Mouse (Mus musculus) thymus, adult 2 months (tissue): ENCODE results near the gene Hoxa1. TPM values are rescaled to one million over a fixed set of nuclear protein-coding genes. Genes with fewer than 3 reads are reported as not detected.

Experiments
- DNase-seq: peaks from one replicate; pipeline ENCODE4 v3.0.0; 2021
- H3K27ac ChIP-seq: fragments of 200-500 bp; 2 replicates; pipeline ENCODE4 v1.5.1; 2012; ENCODE audit warnings: low read length, control low read depth; ENCODE audit not compliant: control insufficient read depth, insufficient read depth
- H3K27me3 ChIP-seq: fragments of 200-500 bp; 2 replicates; pipeline ENCODE4 v1.6.1; 2012; ENCODE audit warnings: mild to moderate bottlenecking, low read length, moderate library complexity, mixed read lengths; ENCODE audit not compliant: control insufficient read depth, insufficient read depth
- H3K36me3 ChIP-seq: fragments of 200-500 bp; 2 replicates; pipeline ENCODE4 v1.6.1; 2012; ENCODE audit warnings: mild to moderate bottlenecking, low read length, moderate library complexity; ENCODE audit not compliant: control insufficient read depth, insufficient read depth
- H3K4me1 ChIP-seq: fragments of 200-500 bp; replicated peaks from 2 replicates; pipeline ENCODE4 v1.6.1; 2012; ENCODE audit warnings: low read length; ENCODE audit not compliant: control insufficient read depth, insufficient read depth
- H3K4me3 ChIP-seq: fragments of 200-500 bp; 2 replicates; pipeline ENCODE4 v1.5.1; 2012; ENCODE audit warnings: mild to moderate bottlenecking, low read length, control low read depth, moderate library complexity; ENCODE audit not compliant: control insufficient read depth, insufficient read depth
- CTCF ChIP-seq: fragments of 200-500 bp; IDR thresholded peaks from 2 replicates; pipeline ENCODE4 v1.5.1; 2012; ENCODE audit warnings: mild to moderate bottlenecking, control low read depth, low read length, moderate library complexity, borderline replicate concordance; ENCODE audit not compliant: control insufficient read depth, poor library complexity, insufficient read depth; ENCODE audit errors: extremely low read depth
- POLR2A ChIP-seq: fragments of 200-500 bp; IDR thresholded peaks from 2 replicates; pipeline ENCODE4 v1.6.1; 2012; ENCODE audit warnings: mild to moderate bottlenecking, low read length, control low read depth, moderate library complexity; ENCODE audit not compliant: control insufficient read depth, poor library complexity, insufficient read depth; ENCODE audit errors: extremely low read depth
- WGBS: fragments of 180-500 bp; shearing (Covaris S2); methylation state at CpG from one replicate; pipeline ENCODE4 v1.1.7; 2018; 5-methylcytosine and 5-hydroxymethylcytosine counted together
- polyA plus RNA-seq: library from polyadenylated mRNA; depleted of rRNA; stranded (reverse); fragments of >200 nt; gene quantifications from 2 replicates; pipeline ENCODE4 v1.2.3, GENCODE M21; 2012

The Hoxa1 gene
- polyA plus RNA-seq, 1 experiment = 0.63 TPM

- Histone ChIP-seq H3K27me3 (no peaks in the 10 kb centered on the region), H3K4me1 (no peaks in the 10 kb centered on the region), H3K4me3 (no peak overlapping the region), H3K36me3 (no peaks in the 10 kb centered on the region), H3K27ac (no peak overlapping the region)
- TF ChIP-seq POLR2A = no peak
- TF ChIP-seq CTCF = no peak
- no peak for DNase-seq
- WGBS = 87% methylated on average over 10 of the region's 10 CpGs
Observed at GRCm38 (mm10) chr6:52138576-52138975, 19.5 kb downstream of the Hoxa1 start.

DNA sequence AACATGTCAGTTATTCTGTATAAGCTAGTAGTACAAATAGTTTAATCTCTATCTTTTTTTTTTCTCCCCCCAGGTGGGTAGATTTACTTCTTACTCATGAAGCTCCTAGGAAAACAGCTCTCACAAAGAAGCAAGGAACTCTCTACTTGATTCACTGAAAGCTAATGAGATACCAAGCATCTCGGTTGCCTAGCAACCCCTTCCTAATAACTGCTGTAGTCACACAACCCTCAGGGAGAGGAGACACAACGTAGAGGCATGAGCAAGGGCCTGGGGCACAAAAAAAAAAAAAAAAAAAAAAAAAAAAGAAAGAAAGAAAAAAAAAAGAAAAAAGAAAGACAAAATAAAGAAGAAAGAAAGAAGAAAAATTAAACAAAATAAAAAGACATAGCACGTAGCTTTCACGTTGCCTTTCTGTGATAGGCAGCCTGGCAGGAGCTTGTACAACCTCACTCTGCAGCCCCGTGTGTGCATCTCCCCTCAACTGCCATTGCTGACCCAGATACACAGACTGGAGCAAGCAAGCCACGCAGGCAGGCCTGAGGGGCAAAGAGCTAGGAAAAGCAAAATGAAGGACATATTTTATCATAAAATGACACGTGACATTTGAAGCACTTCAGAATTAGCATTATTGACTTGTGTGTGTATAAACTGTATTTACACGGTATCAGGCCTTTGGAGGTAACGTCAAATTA is 20.1 kb downstream of the Hoxa1 start:
- 91% methylated on average over 9 of the region's 9 CpGs for WGBS
- no peaks in the 10 kb centered on the region for H3K4me1 ChIP-seq
- no peak for TF ChIP-seq CTCF
- TF ChIP-seq POLR2A = no peak

DNA sequence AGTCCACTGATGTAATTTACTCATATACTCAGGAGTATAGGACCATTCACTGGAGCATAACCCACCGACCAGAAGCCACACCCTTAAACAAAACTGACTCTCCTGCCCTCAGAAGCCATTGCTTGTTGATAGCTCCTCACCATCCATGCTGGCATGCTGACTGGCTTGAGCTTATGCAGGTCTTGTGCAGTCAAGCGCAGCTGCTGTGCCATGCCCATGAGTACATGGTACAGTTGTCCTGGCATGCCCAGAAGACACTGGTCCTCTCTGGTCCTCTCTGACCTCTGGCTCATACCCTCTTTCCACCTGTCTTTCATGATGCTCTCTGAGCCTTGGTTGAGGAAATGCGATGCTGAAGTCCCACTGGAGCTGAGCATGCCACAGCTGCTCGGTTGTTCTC is 34.4 kb downstream of the Hoxa1 start:
- Histone ChIP-seq H3K36me3 (no peaks in the 10 kb centered on the region), H3K4me1 (no peaks in the 10 kb centered on the region; the same call in 1 of the 2 replicates), H3K27me3 (no peaks in the 10 kb centered on the region), H3K4me3 (no peak overlapping the region), H3K27ac (no peak overlapping the region)
- no peak for DNase-seq
- TF ChIP-seq POLR2A (no peak), CTCF (no peak)
- WGBS = 90% methylated on average over 4 of the region's 4 CpGs

More for the DNA sequence above, 20.1 kb downstream of the Hoxa1 start:
- Histone ChIP-seq H3K4me3 (no peak overlapping the region), H3K27ac (no peak overlapping the region), H3K27me3 (no peaks in the 10 kb centered on the region), H3K36me3 (no peaks in the 10 kb centered on the region)
- DNase-seq = no peak

DNA sequence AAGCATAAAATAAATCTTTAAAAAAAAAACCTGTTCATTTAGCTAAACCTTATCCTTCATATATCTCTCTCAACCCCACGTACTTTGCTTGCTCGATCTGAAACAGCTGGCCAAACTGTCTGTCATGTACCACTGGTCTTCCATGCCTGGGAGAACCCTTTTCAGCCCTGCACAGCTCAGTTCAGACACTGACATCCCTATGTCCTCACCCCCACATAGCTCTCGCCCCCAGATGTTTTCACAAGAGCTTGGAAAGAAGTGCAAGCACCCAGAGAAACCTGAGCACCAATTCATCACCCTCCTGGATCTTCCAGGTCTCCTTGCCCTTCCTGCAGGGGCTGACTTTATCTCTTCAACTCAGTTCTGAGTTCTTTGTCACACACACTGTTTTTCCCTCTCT is 36.9 kb downstream of the Hoxa1 start:
- no peak overlapping the region for H3K4me3 ChIP-seq
- DNase-seq = no peak
- H3K36me3 ChIP-seq = no peaks in the 10 kb centered on the region
- WGBS = 75% methylated on average over 3 of the region's 3 CpGs
- H3K27ac ChIP-seq = no peak overlapping the region
- peaks cover 17% of the 10 kb centered on the region for H3K4me1 ChIP-seq
- TF ChIP-seq POLR2A = no peak
- no peak for TF ChIP-seq CTCF
- no peaks in the 10 kb centered on the region for H3K27me3 ChIP-seq

DNA sequence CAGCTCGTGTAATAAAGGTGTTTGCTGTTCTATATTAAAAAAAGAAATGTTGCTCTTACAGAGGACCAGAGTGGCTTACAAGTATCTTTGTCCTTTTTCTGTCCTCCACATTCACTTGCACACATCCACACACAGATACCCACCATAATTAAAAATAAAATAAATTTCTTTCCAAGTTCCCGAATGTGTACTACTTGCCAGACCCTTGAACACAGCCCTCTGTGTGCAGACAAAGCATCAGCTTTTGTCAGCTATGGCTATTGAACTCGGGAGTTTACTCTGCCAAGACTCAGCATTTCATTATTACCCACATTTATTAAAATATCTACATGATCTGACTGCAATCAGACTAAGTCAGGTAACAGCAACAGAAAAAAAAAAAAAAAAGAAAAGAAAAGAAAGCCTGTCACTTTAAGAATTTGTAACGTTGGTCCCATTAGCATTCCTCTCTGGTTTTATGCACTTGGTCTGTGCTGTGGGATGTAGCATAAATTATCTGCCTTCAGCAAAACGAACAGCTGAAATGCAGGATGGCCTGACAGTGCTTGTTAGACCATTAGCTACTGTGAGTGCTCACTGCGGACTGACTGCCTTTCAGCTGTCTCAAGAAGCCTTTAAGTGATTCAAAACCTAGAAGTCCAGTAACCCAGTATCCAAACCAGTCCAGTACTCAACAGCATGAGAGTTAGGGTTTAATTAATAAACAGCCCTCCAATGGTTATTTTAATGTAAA is 39.0 kb downstream of the Hoxa1 start:
- 67% methylated on average over 6 of the region's 6 CpGs for WGBS
- H3K27ac ChIP-seq = no peak overlapping the region
- H3K27me3 ChIP-seq = no peaks in the 10 kb centered on the region
- H3K36me3 ChIP-seq = no peaks in the 10 kb centered on the region
- H3K4me1 ChIP-seq = peaks cover 32% of the 10 kb centered on the region
- H3K4me3 ChIP-seq = no peak overlapping the region
- no peak for DNase-seq
- TF ChIP-seq CTCF = no peak
- no peak for TF ChIP-seq POLR2A

DNA sequence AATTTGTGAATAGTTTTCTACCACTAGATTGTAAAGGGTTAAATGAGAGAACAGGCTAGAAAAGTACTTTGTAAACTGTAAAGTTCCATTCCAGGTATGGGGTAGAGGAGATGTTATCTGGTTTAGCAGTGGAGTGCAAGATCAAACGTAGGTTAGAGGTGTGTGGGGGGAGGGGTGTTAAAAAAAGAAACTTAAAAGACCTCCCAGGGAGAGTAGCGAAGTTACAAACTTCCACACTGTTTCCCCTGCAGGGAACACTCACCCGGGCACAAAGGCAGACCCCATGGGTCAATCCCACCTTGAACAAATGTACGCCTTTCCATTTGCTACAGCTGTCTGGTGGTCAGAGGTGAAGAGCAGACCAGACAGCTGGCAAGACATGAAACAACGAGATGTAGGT is 42.2 kb downstream of the Hoxa1 start:
- no peak for TF ChIP-seq POLR2A
- TF ChIP-seq CTCF = no peak
- WGBS = 12% methylated on average over 5 of the region's 5 CpGs
- H3K4me1 ChIP-seq = peaks cover 35% of the 10 kb centered on the region
- peak overlapping the region; percentile 93 for H3K27ac ChIP-seq
- H3K27me3 ChIP-seq = no peaks in the 10 kb centered on the region
- H3K4me3 ChIP-seq = no peak overlapping the region
- DNase-seq = peak; percentile 26
- H3K36me3 ChIP-seq = no peaks in the 10 kb centered on the region
